Mouse (Mus musculus) liver, adult 2 months (tissue): Measurements from ENCODE around the gene Pxmp2. TPM values are rescaled to one million over a fixed set of nuclear protein-coding genes. Genes with fewer than 3 reads are reported as not detected.

ENCODE experiments used
- DNase-seq: peaks from one replicate; pipeline ENCODE4 v3.0.0-alpha.2; 2011; ENCODE audit warnings: low read depth, low spot score; ENCODE audit errors: extremely low read depth
- H3K27ac ChIP-seq: fragments of 200-500 bp; replicated peaks from 2 replicates; pipeline ENCODE4 v1.5.1; 2012; ENCODE audit warnings: low read depth, mild to moderate bottlenecking, control low read depth, inconsistent platforms, low read length; ENCODE audit not compliant: insufficient read depth
- H3K27me3 ChIP-seq: fragments of 200-500 bp; 2 replicates; pipeline ENCODE4 v1.6.1; 2012; ENCODE audit warnings: mild to moderate bottlenecking, moderate library complexity, low read length, inconsistent platforms; ENCODE audit not compliant: control insufficient read depth, insufficient read depth
- H3K36me3 ChIP-seq: fragments of 200-500 bp; 2 replicates; pipeline ENCODE4 v1.6.1; 2012; ENCODE audit warnings: low read length, inconsistent platforms; ENCODE audit not compliant: control insufficient read depth, insufficient read depth
- H3K4me1 ChIP-seq: fragments of 200-500 bp; 2 replicates; pipeline ENCODE4 v1.6.1; 2011; ENCODE audit warnings: low read length; ENCODE audit not compliant: control insufficient read depth, insufficient read depth
- H3K4me3 ChIP-seq: fragments of 200-500 bp; 2 replicates; pipeline ENCODE4 v1.5.1; 2011; ENCODE audit warnings: low read depth, mild to moderate bottlenecking, control low read depth, low read length, moderate library complexity; ENCODE audit not compliant: insufficient read depth
- H3K79me2 ChIP-seq: fragments of 200-500 bp; 2 replicates; pipeline ENCODE4 v1.6.1; 2012; ENCODE audit warnings: inconsistent platforms, mild to moderate bottlenecking, low read length, moderate library complexity; ENCODE audit not compliant: control insufficient read depth, insufficient read depth
- H3K9ac ChIP-seq: fragments of 200-500 bp; 2 replicates; pipeline ENCODE4 v1.6.1; 2012; ENCODE audit warnings: low read depth, mild to moderate bottlenecking, control low read depth, inconsistent platforms, low read length
- CTCF ChIP-seq: fragments of 200-500 bp; IDR thresholded peaks from 2 replicates; pipeline ENCODE4 v1.5.1; 2011; ENCODE audit warnings: low read depth, low read length, control low read depth
- POLR2A ChIP-seq: fragments of 200-500 bp; IDR thresholded peaks from 2 replicates; pipeline ENCODE4 v1.6.1; 2011; ENCODE audit warnings: low read length, control low read depth; ENCODE audit not compliant: insufficient read depth; ENCODE audit errors: extremely low read depth
- WGBS: fragments of 180-500 bp; shearing (Covaris S2); methylation state at CpG from one replicate; pipeline ENCODE4 v1.1.7; 2018; 5-methylcytosine and 5-hydroxymethylcytosine counted together
- polyA plus RNA-seq: library from polyadenylated mRNA; depleted of rRNA; stranded (reverse); fragments of >200 nt; gene quantifications from 2 replicates; pipeline ENCODE4 v1.2.3, GENCODE M21; 2012
- total RNA-seq: library from RNA; depleted of rRNA; stranded (reverse); fragments of >200 nt; gene quantifications from 2 replicates; pipeline ENCODE4 v1.2.3, GENCODE M21; 2014

Gene Pxmp2
- total and polyA plus RNA-seq, 2 experiments: 163 to 259 TPM

- Histone ChIP-seq H3K79me2 (no peaks in the 10 kb centered on the region; the same call in 1 of the 2 replicates), H3K36me3 (peaks cover 48% of the 10 kb centered on the region), H3K4me1 (no peaks in the 10 kb centered on the region), H3K27me3 (no peaks in the 10 kb centered on the region), H3K9ac (no peak overlapping the region), H3K4me3 (no peak overlapping the region), H3K27ac (no peak overlapping the region)
- no peak for DNase-seq
- TF ChIP-seq CTCF: no peak
- WGBS: 71% methylated on average over 1 of the region's 1 CpGs
These were observed 9.1 kb downstream of the Pxmp2 start for GRCm38 (mm10) chr5:110276910-110277309.

GRCm38 (mm10) chr5:110276391-110276790, 9.6 kb downstream of the Pxmp2 start:
- Histone ChIP-seq H3K4me1 (no peaks in the 10 kb centered on the region), H3K4me3 (no peak overlapping the region), H3K9ac (no peak overlapping the region), H3K79me2 (no peaks in the 10 kb centered on the region; the same call in 1 of the 2 replicates), H3K27ac (no peak overlapping the region), H3K36me3 (peaks cover 48% of the 10 kb centered on the region), H3K27me3 (no peaks in the 10 kb centered on the region)
- TF ChIP-seq CTCF: no peak
- TF ChIP-seq POLR2A: no peak
- 78% methylated on average over 2 of the region's 2 CpGs for WGBS
- no peak for DNase-seq

GRCm38 (mm10) chr5:110274846-110275245, 11.1 kb downstream of the Pxmp2 start:
- no peak overlapping the region for H3K4me3 ChIP-seq
- WGBS: 88% methylated on average over 2 of the region's 2 CpGs
- no peak for TF ChIP-seq CTCF
- TF ChIP-seq POLR2A: no peak

GRCm38 (mm10) chr5:110274147-110274546, 11.8 kb downstream of the Pxmp2 start:
- DNase-seq: no peak

More at GRCm38 (mm10) chr5:110274846-110275245, 11.1 kb downstream of the Pxmp2 start:
- H3K9ac ChIP-seq: no peak overlapping the region
- DNase-seq: no peak
- H3K36me3 ChIP-seq: peaks cover 36% of the 10 kb centered on the region
- no peak overlapping the region for H3K27ac ChIP-seq
- H3K27me3 ChIP-seq: no peaks in the 10 kb centered on the region
- H3K4me1 ChIP-seq: no peaks in the 10 kb centered on the region
- H3K79me2 ChIP-seq: no peaks in the 10 kb centered on the region

GRCm38 (mm10) chr5:110270242-110270641, 15.7 kb downstream of the Pxmp2 start:
- Histone ChIP-seq H3K9ac (no peak overlapping the region), H3K36me3 (peaks cover 22% of the 10 kb centered on the region), H3K79me2 (peaks cover 12% of the 10 kb centered on the region; the same call in 1 of the 2 replicates), H3K27me3 (no peaks in the 10 kb centered on the region), H3K4me1 (peaks cover 5% of the 10 kb centered on the region), H3K27ac (no peak overlapping the region), H3K4me3 (no peak overlapping the region)
- TF ChIP-seq POLR2A (no peak), CTCF (no peak)
- DNase-seq: peak; percentile 7
- WGBS: 92% methylated on average over 6 of the region's 6 CpGs

More at GRCm38 (mm10) chr5:110274147-110274546, 11.8 kb downstream of the Pxmp2 start:
- H3K4me3 ChIP-seq: no peak overlapping the region
- peaks cover 33% of the 10 kb centered on the region for H3K36me3 ChIP-seq
- no peaks in the 10 kb centered on the region for H3K4me1 ChIP-seq
- H3K27me3 ChIP-seq: no peaks in the 10 kb centered on the region
- TF ChIP-seq POLR2A (no peak), CTCF (no peak)
- H3K79me2 ChIP-seq: peaks cover 5% of the 10 kb centered on the region; the same call in 1 of the 2 replicates
- H3K9ac ChIP-seq: no peak overlapping the region
- no peak overlapping the region for H3K27ac ChIP-seq
- 86% methylated on average over 4 of the region's 4 CpGs for WGBS

- TF ChIP-seq POLR2A: peak; percentile 52; the same call in 1 of the 2 replicates
- peak; percentile 78 for TF ChIP-seq CTCF
- H3K27ac ChIP-seq: peak within 1 kb of the TSS; percentile 15; the same call in 1 of the 2 replicates
- under 1% methylated on average over 66 of the region's 66 CpGs for WGBS
- H3K4me3 ChIP-seq: peak within 1 kb of the TSS; percentile 90
- H3K36me3 ChIP-seq: peaks cover 25% of the 10 kb centered on the region
- H3K9ac ChIP-seq: peak within 1 kb of the TSS; percentile 88
- H3K27me3 ChIP-seq: no peaks in the 10 kb centered on the region
- peaks cover 5% of the 10 kb centered on the region for H3K4me1 ChIP-seq
- peak; percentile 68 for DNase-seq
- H3K79me2 ChIP-seq: peaks cover 12% of the 10 kb centered on the region; the same call in 1 of the 2 replicates
These were observed 16.6 kb downstream of the Pxmp2 start, which contains the start of gene Pgam5 for GRCm38 (mm10) chr5:110269141-110270101. Gene Pgam5, minus strand, starts transcription at chr5:110269913.
